Mouse (Mus musculus) R1 (cell line): ENCODE data around the gene Pp2d1.
"Not testable (repeated sequence)": the region's sequence is repeated elsewhere in the genome, so short reads cannot be mapped to it uniquely, and the experiment has no call there.

Experiments used
- DNase-seq: peaks from one replicate; pipeline ENCODE4 v3.0.0-alpha.2; 2018; ENCODE audit warnings: low read depth, low spot score

The Pp2d1 gene

GRCm38 (mm10) chr17:53539351-53539750 lies at the start of gene Pp2d1:
TSS of gene Pp2d1 (minus strand) at chr17:53539451.
- DNase-seq, result not testable (repeated sequence)

DNA sequence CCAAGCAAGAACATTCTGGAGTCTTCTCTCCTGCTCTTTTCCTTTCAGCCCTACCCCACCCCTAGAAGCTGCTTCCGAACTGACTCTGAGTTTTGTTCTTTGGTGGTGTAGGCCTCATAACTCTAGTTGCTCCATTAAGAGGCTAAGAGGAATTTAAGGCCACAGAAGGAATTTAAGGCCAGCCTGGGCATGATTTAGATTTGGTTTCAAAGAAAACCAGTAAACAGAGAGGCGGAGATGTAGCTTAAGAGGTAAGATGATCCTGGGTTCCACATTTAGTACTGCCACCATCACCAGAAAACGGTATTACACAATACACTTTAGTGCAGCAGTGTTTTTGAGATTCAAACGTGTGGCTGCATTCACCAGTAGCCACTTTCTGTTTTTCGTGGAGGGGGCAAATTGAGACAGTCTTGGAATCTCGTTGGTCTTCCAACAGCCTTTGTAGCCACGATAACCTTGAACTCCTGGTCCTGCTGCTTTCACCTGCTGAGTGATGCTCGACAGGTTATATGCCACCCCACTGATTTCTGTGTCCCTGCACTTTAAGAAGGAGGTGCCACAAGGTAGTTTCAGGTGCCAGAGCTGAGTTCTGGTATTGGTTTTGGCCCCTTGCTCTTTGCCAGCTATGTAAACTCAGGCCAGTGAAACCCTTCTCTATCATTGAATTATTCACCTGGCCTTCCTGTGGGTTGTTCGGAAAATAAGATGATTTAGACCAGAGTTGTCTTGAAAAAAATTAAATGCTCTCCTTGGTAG lies 49.0 kb upstream of the Pp2d1 start:
- no peak for DNase-seq

DNA sequence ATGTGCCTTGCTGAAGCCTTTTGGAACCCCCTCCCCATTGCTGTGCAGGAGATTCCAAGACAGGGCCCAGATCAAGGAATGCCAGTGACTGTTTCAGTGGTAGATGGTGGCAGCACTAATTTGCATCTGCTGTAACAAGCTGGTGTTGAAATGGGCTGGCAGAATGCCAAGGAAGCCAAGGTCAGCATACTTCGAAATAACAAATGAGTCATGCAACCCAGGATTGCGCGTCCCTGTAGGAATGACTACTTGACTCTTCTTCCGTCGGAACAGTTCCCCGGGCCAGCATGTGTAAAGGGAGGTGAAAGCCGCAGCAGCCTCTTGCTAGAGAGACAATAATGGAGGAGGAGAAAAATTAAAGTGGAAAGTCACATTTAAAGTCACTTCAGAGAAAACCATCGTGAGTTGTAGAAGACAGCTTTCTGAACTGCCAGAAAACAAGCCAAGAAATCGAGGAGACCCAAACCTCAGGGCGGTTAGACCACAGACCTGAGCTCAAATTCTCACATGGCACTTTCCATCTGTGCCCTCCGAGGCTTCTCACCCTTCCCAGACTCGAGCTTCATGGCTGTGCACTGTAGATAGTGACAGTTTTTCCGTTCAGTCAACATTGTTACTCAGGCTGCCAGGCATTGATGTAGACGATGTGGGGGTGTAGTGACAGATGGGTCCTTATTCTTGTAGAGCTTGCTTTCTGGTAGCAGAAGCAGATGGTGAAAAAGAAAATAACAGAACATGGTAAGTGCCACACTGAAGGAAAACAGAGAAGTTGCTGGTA lies 48.0 kb upstream of the Pp2d1 start:
- peak; percentile 86 for DNase-seq

- DNase-seq, result peak; percentile 83
These were observed 44.8 kb upstream of the Pp2d1 start for GRCm38 (mm10) chr17:53583846-53584579.

DNA sequence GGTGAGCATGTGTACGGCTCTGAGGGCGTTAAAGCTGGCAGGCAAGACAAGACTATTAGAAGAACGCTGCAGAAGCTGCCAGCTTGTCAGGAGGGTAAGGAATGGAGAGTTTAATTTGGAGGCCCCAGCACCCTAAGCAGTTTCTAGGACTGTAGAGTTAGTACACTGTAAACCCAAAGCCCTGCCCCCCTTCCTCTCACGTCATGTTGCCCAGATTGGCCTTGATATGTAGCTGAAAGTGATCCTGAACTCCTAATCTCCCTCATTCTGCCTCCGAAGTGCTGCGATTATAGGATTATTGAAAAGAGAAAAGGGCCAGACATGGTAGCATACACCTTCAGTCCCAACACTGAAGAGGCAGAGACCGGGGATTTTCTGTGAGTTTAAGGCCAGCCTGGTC lies 43.6 kb upstream of the Pp2d1 start:
- peak; percentile 58 for DNase-seq

GRCm38 (mm10) chr17:53582026-53582585 lies 42.9 kb upstream of the Pp2d1 start:
- peak; percentile 74 for DNase-seq

- DNase-seq, result no peak
These were observed 41.0 kb upstream of the Pp2d1 start for GRCm38 (mm10) chr17:53580237-53580636.

- DNase-seq, result no peak
These were observed 40.4 kb upstream of the Pp2d1 start for GRCm38 (mm10) chr17:53579612-53580011.

GRCm38 (mm10) chr17:53578776-53579175 lies 39.5 kb upstream of the Pp2d1 start:
- DNase-seq, result no peak

DNA sequence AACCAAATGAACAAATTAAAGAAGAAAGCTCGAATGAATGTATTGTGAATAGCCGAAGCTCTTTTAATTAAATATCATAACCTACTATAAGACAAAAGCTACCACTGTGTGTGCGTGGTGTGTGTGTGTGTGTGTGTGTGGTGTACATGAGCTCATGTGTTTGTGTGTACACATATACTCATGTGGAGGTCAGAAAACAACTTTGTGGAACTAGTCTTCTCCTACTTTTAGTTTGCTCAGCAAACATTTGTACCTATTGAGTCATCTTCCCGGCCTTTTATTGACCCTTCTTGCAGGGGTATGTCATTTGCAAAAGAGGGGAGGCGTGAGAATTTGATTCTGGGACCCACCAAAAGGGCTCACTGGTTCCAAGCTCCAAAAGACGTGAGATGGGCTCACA lies 39.0 kb upstream of the Pp2d1 start:
- no peak for DNase-seq

DNA sequence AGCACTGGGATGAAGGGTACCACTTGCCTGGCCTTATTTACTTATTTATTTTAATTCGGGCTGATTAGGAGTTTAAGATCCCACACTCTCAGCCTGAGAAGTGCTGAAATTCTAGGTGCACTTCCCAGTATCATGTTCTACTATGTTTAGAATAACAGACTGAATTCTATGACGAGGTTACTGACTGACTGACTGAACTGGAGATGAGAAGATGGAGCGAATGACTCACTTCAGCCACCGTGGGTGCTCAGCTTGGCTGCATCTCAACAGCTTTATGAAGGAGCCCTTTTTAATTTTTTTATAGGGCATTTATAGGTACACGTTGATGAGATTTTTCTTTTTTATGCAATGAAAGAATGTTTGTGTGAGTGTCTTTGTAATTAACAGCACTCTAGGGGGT lies 38.5 kb upstream of the Pp2d1 start:
- DNase-seq, result no peak

DNA sequence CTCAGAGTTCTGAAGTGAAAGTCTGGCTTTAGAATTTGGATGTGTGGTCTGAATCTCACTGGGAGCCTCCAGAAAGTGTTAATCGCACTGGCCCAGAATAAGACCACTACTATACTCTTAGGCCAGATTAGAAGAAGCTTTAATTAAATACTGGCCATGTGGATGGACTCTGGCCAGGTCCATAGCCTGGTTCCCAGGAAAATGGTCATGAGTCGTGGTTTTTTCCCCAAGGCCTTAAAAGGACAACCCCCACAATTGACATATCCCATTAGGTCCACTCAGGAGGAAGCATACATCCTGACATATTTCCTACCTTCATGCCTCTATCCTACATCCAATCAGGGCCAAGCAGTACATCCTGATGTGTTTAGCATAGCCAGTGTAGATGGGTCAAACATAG lies 37.9 kb upstream of the Pp2d1 start:
- no peak for DNase-seq

- DNase-seq, result peak; percentile 80
These were observed 33.8 kb upstream of the Pp2d1 start for GRCm38 (mm10) chr17:53573019-53573556.

GRCm38 (mm10) chr17:53570932-53571331 lies 31.7 kb upstream of the Pp2d1 start:
- not testable (repeated sequence) for DNase-seq

- peak; percentile 61 for DNase-seq
These were observed 31.2 kb upstream of the Pp2d1 start for GRCm38 (mm10) chr17:53570361-53570875.

DNA sequence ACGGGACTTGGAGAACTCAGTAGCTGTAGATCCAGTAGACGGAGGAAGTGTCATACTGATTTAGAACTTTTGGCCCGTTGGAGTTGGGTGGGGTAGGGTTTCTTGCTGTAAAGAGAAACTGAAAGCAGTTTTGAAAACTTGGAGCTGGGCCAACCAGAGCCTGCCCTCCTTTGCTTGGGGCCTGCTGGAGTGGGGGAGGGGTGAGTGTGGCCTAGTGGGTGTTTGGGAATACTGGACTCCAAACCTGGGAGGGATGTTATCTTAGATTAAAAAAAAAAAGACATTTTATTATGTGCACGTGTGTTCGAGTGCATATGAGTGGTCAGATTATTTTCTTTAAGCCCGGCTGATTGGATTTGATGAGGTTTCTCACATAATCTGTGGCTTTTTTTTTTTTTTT lies 30.6 kb upstream of the Pp2d1 start:
- DNase-seq, result peak; percentile 82

- DNase-seq, result no peak
These were observed 29.6 kb upstream of the Pp2d1 start for GRCm38 (mm10) chr17:53568734-53569386.

GRCm38 (mm10) chr17:53568118-53568517 lies 28.9 kb upstream of the Pp2d1 start:
- peak; percentile 88 for DNase-seq

GRCm38 (mm10) chr17:53567346-53568101 lies 28.3 kb upstream of the Pp2d1 start:
- DNase-seq, result peak; percentile 66

GRCm38 (mm10) chr17:53566919-53567345 lies 27.7 kb upstream of the Pp2d1 start:
- peak; percentile 87 for DNase-seq
